Mouse (Mus musculus) limb, embryonic 15.5 days (tissue): Measurements from ENCODE around the gene Tyrobp. TPM values are rescaled to one million over a fixed set of nuclear protein-coding genes. Genes with fewer than 3 reads are reported as not detected.

Experiments
- ATAC-seq: fragments of 200-750 bp; cut with Nextera tagmentation; 2 replicates; pipeline ENCODE4 v1.8.0; 2017; ENCODE audit warnings: low read depth, moderate TSS enrichment; ENCODE audit not compliant: insufficient number of reproducible peaks, low FRiP score, low TSS enrichment
- H3K27ac ChIP-seq: fragments of 300-500 bp; sonication (generic); 2 replicates; pipeline ENCODE4 v1.5.1; 2015; ENCODE audit warnings: moderate library complexity, mild to moderate bottlenecking, inconsistent platforms
- H3K27me3 ChIP-seq: fragments of 300-500 bp; sonication (generic); 2 replicates; pipeline ENCODE4 v1.6.1; 2015; ENCODE audit warnings: inconsistent platforms
- H3K36me3 ChIP-seq: fragments of 300-500 bp; sonication (generic); 2 replicates; pipeline ENCODE4 v1.6.1; 2015; ENCODE audit warnings: inconsistent platforms
- H3K4me1 ChIP-seq: fragments of 300-500 bp; sonication (generic); 2 replicates; pipeline ENCODE4 v1.6.1; 2015; ENCODE audit warnings: inconsistent platforms
- H3K4me2 ChIP-seq: fragments of 300-500 bp; sonication (generic); 2 replicates; pipeline ENCODE4 v1.6.1; 2015; ENCODE audit warnings: mild to moderate bottlenecking, inconsistent platforms
- H3K4me3 ChIP-seq: fragments of 300-500 bp; sonication (generic); 2 replicates; pipeline ENCODE4 v1.5.1; 2015; ENCODE audit warnings: mild to moderate bottlenecking, inconsistent platforms
- H3K9ac ChIP-seq: fragments of 300-500 bp; sonication (generic); 2 replicates; pipeline ENCODE4 v1.6.1; 2015; ENCODE audit warnings: inconsistent platforms
- H3K9me3 ChIP-seq: fragments of 300-500 bp; sonication (generic); 2 replicates; pipeline ENCODE4 v1.6.1; 2016; ENCODE audit warnings: inconsistent platforms
- WGBS: fragments of 180-500 bp; shearing (Covaris S2); methylation state at CpG from one replicate; pipeline ENCODE4 v1.1.7; 2015; 5-methylcytosine and 5-hydroxymethylcytosine counted together
- polyA plus RNA-seq: library from polyadenylated mRNA; unstranded; fragments of >200 nt; fragmentation: Nextera tagmentation; extraction: Ambion mirVana; gene quantifications from 2 replicates; pipeline ENCODE4 v1.2.1, GENCODE M21; 2015

Tyrobp gene
- polyA plus RNA-seq, 1 experiment from 2014 or later, result 87.7 TPM

GRCm38 (mm10) chr7:30409789-30410188 is 3.8 kb upstream of the Tyrobp start:
- no peak for ATAC-seq
- Histone ChIP-seq H3K4me3 (no peak overlapping the region), H3K9ac (no peak overlapping the region), H3K9me3 (no peaks in the 10 kb centered on the region), H3K4me1 (no peaks in the 10 kb centered on the region), H3K27me3 (no peaks in the 10 kb centered on the region), H3K4me2 (no peak overlapping the region), H3K27ac (no peak overlapping the region), H3K36me3 (no peaks in the 10 kb centered on the region)
- WGBS, result 32% methylated on average over 2 of the region's 2 CpGs

DNA sequence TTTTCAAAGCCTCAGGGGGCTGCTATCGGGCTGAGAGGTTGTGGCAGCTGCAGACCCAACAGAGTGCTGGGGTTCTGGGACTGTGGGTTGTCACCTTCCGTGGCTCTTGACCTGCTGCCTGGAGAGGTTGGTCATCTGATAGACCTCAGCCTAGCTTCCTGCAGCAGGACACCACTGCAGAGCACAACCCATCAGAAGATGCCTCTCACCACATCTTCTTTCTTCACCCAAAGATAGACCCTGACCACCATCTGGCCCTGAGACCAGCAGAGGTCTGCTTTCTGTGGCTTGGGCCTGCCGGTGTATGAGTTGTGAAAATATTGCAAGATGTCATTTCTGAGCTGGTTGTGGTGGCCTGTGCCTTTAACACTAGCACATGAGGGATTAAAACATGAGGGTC is 2.5 kb upstream of the Tyrobp start:
- 81% methylated on average over 3 of the region's 3 CpGs for WGBS
- Histone ChIP-seq H3K36me3 (no peaks in the 10 kb centered on the region), H3K9me3 (no peaks in the 10 kb centered on the region), H3K27me3 (no peaks in the 10 kb centered on the region), H3K4me3 (no peak overlapping the region), H3K27ac (no peak overlapping the region), H3K9ac (no peak overlapping the region), H3K4me1 (no peaks in the 10 kb centered on the region), H3K4me2 (no peak overlapping the region)
- ATAC-seq, result no peak

GRCm38 (mm10) chr7:30412735-30413147 is 819 bp upstream of the Tyrobp start:
- H3K27me3 ChIP-seq, result no peaks in the 10 kb centered on the region
- H3K4me1 ChIP-seq, result no peaks in the 10 kb centered on the region
- H3K4me2 ChIP-seq, result no peak overlapping the region
- no peaks in the 10 kb centered on the region for H3K9me3 ChIP-seq
- H3K36me3 ChIP-seq, result no peaks in the 10 kb centered on the region
- H3K4me3 ChIP-seq, result no peak overlapping the region
- ATAC-seq, result no peak
- H3K9ac ChIP-seq, result no peak overlapping the region
- 47% methylated on average over 4 of the region's 4 CpGs for WGBS
- H3K27ac ChIP-seq, result no peak overlapping the region

- Histone ChIP-seq H3K9ac (no peak overlapping the region), H3K4me2 (no peak overlapping the region), H3K27ac (no peak overlapping the region), H3K4me3 (no peak overlapping the region), H3K27me3 (0 out of 2 replicates have a peak, but pooled peaks cover 3% of the 10 kb centered on the region), H3K4me1 (peaks cover 17% of the 10 kb centered on the region), H3K36me3 (no peaks in the 10 kb centered on the region), H3K9me3 (no peaks in the 10 kb centered on the region)
- ATAC-seq, result no peak
- 78% methylated on average over 9 of the region's 9 CpGs for WGBS
These were observed 4.3 kb downstream of the Tyrobp start for GRCm38 (mm10) chr7:30417856-30418255.

GRCm38 (mm10) chr7:30419561-30420499 is 6.3 kb downstream of the Tyrobp start, which contains the start of gene Hcst:
Gene Hcst, minus strand, starts transcription at chr7:30419854.
- peaks cover 3% of the 10 kb centered on the region; the same call in 1 of the 2 replicates for H3K27me3 ChIP-seq
- no peak within 1 kb of the TSS for H3K27ac ChIP-seq
- H3K36me3 ChIP-seq, result no peaks in the 10 kb centered on the region
- peaks cover 25% of the 10 kb centered on the region for H3K4me1 ChIP-seq
- 67% methylated on average over 10 of the region's 10 CpGs for WGBS
- H3K9ac ChIP-seq, result no peak within 1 kb of the TSS
- H3K9me3 ChIP-seq, result no peaks in the 10 kb centered on the region
- no peak for ATAC-seq
- no peak within 1 kb of the TSS for H3K4me3 ChIP-seq
- no peak within 1 kb of the TSS for H3K4me2 ChIP-seq

DNA sequence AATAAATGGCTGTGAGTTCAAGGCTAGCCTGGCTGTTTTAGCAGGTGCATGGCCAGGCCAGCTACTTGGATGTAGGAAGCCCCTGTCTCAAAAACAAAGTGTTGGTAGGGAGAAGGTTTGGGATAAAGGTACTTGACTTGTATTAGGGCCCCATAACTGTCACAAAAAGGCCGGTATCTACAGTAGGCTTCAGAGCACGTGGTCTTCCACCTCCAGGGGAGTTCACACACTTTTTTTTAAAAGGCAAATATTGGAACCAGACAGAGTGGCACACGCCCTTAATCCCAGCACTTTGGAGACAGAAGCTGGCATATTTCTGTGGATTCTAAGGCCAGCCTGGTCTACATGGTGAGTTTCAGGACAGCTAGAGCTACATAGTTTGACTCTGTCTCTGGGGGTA is 7.1 kb downstream of the Tyrobp start:
- no peak overlapping the region for H3K27ac ChIP-seq
- 71% methylated on average over 3 of the region's 3 CpGs for WGBS
- no peak overlapping the region for H3K4me3 ChIP-seq
- no peak overlapping the region for H3K4me2 ChIP-seq
- peaks cover 3% of the 10 kb centered on the region; the same call in 1 of the 2 replicates for H3K27me3 ChIP-seq
- peaks cover 25% of the 10 kb centered on the region for H3K4me1 ChIP-seq
- ATAC-seq, result no peak
- no peaks in the 10 kb centered on the region for H3K9me3 ChIP-seq
- 0 out of 2 replicates have a peak, but pooled peaks cover 6% of the 10 kb centered on the region for H3K36me3 ChIP-seq
- H3K9ac ChIP-seq, result no peak overlapping the region

GRCm38 (mm10) chr7:30421175-30421889 is 7.8 kb downstream of the Tyrobp start, which contains the start of gene Nfkbid:
Gene Nfkbid, plus strand, starts transcription at chr7:30421732.
- 10% methylated on average over 31 of the region's 31 CpGs for WGBS
- Histone ChIP-seq H3K9me3 (no peaks in the 10 kb centered on the region), H3K27me3 (peaks cover 3% of the 10 kb centered on the region; the same call in 1 of the 2 replicates), H3K27ac (0 out of 2 replicates have a peak within 1 kb of the TSS, but pooled peaks have one; percentile 2), H3K36me3 (0 out of 2 replicates have a peak, but pooled peaks cover 11% of the 10 kb centered on the region), H3K4me2 (peak within 1 kb of the TSS; percentile 93), H3K4me3 (peak within 1 kb of the TSS; percentile 58), H3K4me1 (peaks cover 25% of the 10 kb centered on the region), H3K9ac (peak within 1 kb of the TSS; percentile 36)
- no peak for ATAC-seq

DNA sequence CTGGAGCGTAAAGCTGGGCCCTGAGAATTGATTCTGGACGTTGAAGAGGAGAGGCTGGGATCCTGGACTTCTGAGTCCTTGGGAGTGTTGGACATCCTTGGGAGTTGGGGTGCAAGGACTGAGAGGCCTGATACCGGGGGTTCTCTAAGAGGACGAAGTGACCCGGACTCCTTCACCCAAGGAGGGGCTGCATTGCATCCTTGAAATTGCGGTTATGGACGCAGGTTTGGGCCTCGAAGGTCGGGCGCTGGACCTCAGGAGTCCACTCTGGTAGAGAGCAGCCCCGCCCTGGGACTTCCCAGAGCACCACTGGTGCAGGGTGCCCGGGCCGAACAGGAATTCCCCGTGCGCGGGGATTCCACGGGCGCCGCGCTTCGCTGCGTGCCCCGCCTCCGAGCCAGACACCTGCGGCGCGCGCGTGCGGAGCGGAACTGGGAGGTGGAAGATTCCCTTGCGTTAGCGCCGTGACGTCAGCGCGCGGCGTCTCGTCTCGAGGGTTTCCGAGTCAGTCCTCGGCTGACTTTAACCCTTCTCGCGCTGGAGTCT is 8.4 kb downstream of the Tyrobp start:
- peak; percentile 27; the same call in 1 of the 2 replicates for ATAC-seq
- Histone ChIP-seq H3K36me3 (0 out of 2 replicates have a peak, but pooled peaks cover 16% of the 10 kb centered on the region), H3K27me3 (peaks cover 3% of the 10 kb centered on the region; the same call in 1 of the 2 replicates), H3K9me3 (no peaks in the 10 kb centered on the region), H3K4me3 (peak overlapping the region; percentile 58), H3K9ac (peak overlapping the region; percentile 36), H3K4me2 (peak overlapping the region; percentile 93), H3K4me1 (peaks cover 25% of the 10 kb centered on the region), H3K27ac (no peak overlapping the region)
- WGBS, result under 1% methylated on average over 45 of the region's 45 CpGs

DNA sequence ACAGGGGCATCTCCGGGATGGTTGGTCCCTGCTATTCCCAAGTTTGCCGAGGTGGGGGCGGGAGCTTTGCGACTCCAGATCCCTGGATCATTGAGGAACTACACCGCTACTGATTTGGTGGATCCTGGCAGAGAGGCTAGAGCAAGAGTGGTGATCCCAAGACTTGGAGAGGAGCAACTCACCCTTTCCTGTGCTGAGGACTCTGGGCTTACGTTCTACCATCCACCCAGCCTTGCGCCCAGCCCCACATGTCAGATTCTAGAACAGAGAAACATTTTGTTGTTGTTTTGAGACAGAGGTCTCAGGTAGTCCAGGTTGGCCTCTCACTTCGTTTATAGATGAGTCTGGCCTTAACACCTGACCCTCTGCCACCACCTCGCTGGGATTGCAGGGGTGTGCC is 9.0 kb downstream of the Tyrobp start:
- peak overlapping the region; percentile 36; the same call in 1 of the 2 replicates for H3K9ac ChIP-seq
- 0 out of 2 replicates have a peak, but pooled peaks cover 18% of the 10 kb centered on the region for H3K36me3 ChIP-seq
- H3K4me2 ChIP-seq, result peak overlapping the region; percentile 93
- 0 out of 2 replicates have a peak overlapping the region, but pooled peaks have one; percentile 2 for H3K27ac ChIP-seq
- WGBS, result 12% methylated on average over 9 of the region's 9 CpGs
- peaks cover 3% of the 10 kb centered on the region; the same call in 1 of the 2 replicates for H3K27me3 ChIP-seq
- H3K4me3 ChIP-seq, result peak overlapping the region; percentile 58
- peaks cover 25% of the 10 kb centered on the region for H3K4me1 ChIP-seq
- H3K9me3 ChIP-seq, result no peaks in the 10 kb centered on the region
- ATAC-seq, result no peak

DNA sequence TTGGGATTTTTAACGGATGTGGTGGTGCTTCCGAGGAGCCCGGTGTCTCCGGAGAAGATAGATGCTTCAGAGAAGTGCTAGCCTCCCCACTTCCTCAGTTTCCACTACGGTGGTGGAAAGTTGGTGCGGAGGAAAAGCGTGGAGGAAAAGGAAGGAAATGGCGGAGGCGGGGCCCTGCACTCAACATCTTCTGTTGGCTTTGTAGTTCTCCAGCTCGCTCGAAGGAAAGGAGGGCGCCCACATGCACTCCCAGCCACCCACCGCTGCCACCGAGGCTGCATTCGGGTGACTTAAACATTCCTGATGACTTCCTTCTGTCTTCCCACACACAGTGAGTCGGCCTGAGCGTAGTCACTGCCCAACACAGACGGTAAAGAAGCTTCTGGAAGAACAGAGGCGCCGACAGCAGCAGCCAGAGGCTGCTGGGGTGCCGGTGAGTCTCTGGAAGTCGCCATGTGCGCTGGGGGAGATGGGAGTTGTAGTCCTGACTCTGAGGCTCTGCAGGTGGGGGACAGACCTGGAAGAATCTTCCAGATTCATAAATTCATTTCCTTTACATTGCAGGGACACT is 9.6 kb downstream of the Tyrobp start:
- Histone ChIP-seq H3K27ac (peak overlapping the region; percentile 2; the same call in 1 of the 2 replicates), H3K4me2 (peak overlapping the region; percentile 93), H3K9me3 (no peaks in the 10 kb centered on the region), H3K27me3 (peaks cover 3% of the 10 kb centered on the region; the same call in 1 of the 2 replicates), H3K9ac (0 out of 2 replicates have a peak overlapping the region, but pooled peaks have one; percentile 37), H3K4me1 (peaks cover 25% of the 10 kb centered on the region), H3K36me3 (0 out of 2 replicates have a peak, but pooled peaks cover 18% of the 10 kb centered on the region), H3K4me3 (peak overlapping the region; percentile 58)
- no peak for ATAC-seq
- 39% methylated on average over 23 of the region's 23 CpGs for WGBS

- no peaks in the 10 kb centered on the region for H3K27me3 ChIP-seq
- H3K4me1 ChIP-seq, result no peaks in the 10 kb centered on the region
- no peak overlapping the region for H3K4me3 ChIP-seq
- H3K27ac ChIP-seq, result no peak overlapping the region
- 0 out of 2 replicates have a peak, but pooled peaks cover 18% of the 10 kb centered on the region for H3K36me3 ChIP-seq
- H3K9me3 ChIP-seq, result no peaks in the 10 kb centered on the region
- ATAC-seq, result no peak
- H3K9ac ChIP-seq, result no peak overlapping the region
- H3K4me2 ChIP-seq, result no peak overlapping the region
These were observed 15.8 kb downstream of the Tyrobp start for GRCm38 (mm10) chr7:30429327-30429726.
